Mouse (Mus musculus): ENCODE measurements around the gene Dgka. TPM values are rescaled to one million over a fixed set of nuclear protein-coding genes. Genes with fewer than 3 reads are reported as not detected.

Gene Dgka
- total and polyA plus RNA-seq, 2 experiments from 2014 or later, result 4.9 to 7.5 TPM

GRCm38 (mm10) chr10:128747646-128748251 is 3.1 kb upstream of the Dgka start, which contains the start of gene Pym1:
Pym1 (plus strand) TSS chr10:128747889.
- H3K9ac ChIP-seq (replicated peaks; ENCODE audit: low read length, poor library complexity, severe bottlenecking), result peak within 1 kb of the TSS; percentile 78
- H3K9me3 ChIP-seq (ENCODE audit: low read length), result no peaks in the 10 kb centered on the region
- ATAC-seq (ENCODE audit: low FRiP score) (peak; percentile 52), DNase-seq (ENCODE audit: low spot score) (peak; percentile 34)
- no peaks in the 10 kb centered on the region for H3K27me3 ChIP-seq (ENCODE audit: insufficient read depth, low read length)
- H3K4me1 ChIP-seq (ENCODE audit: insufficient read depth, low read length), result peaks cover 6% of the 10 kb centered on the region; the same call in 1 of the 2 replicates
- TF ChIP-seq CTCF (IDR thresholded peaks at IDR 0.05), result no peak
- peak within 1 kb of the TSS; percentile 91 for H3K27ac ChIP-seq (ENCODE audit: low read depth, low read length)
- under 1% methylated on average over 36 of the region's 36 CpGs for WGBS
- H3K4me2 ChIP-seq (ENCODE audit: low read depth, low read length, poor library complexity, severe bottlenecking), result peak within 1 kb of the TSS; percentile 88
- peak within 1 kb of the TSS; percentile 66 for H3K4me3 ChIP-seq (ENCODE audit: low read depth, low read length)
- no peaks in the 10 kb centered on the region for H3K36me3 ChIP-seq (ENCODE audit: insufficient read depth, low read length)

- peak overlapping the region; percentile 78; the same call in 1 of the 2 replicates for H3K9ac ChIP-seq (replicated peaks; ENCODE audit: low read length, poor library complexity, severe bottlenecking)
- no peak for TF ChIP-seq CTCF (IDR thresholded peaks at IDR 0.05)
- DNase-seq (ENCODE audit: low spot score), result no peak
Observed at GRCm38 (mm10) chr10:128746972-128747645, 2.5 kb upstream of the Dgka start.

GRCm38 (mm10) chr10:128745946-128746613 is 1.4 kb upstream of the Dgka start:
- Histone ChIP-seq H3K4me1 (ENCODE audit: insufficient read depth, low read length) (peaks cover 6% of the 10 kb centered on the region; the same call in 1 of the 2 replicates), H3K36me3 (ENCODE audit: insufficient read depth, low read length) (no peaks in the 10 kb centered on the region), H3K27ac (ENCODE audit: low read depth, low read length) (no peak overlapping the region), H3K4me2 (ENCODE audit: low read depth, low read length, poor library complexity, severe bottlenecking) (no peak overlapping the region), H3K9ac (replicated peaks; ENCODE audit: low read length, poor library complexity, severe bottlenecking) (no peak overlapping the region), H3K4me3 (ENCODE audit: low read depth, low read length) (no peak overlapping the region), H3K27me3 (ENCODE audit: insufficient read depth, low read length) (peaks cover 7% of the 10 kb centered on the region; the same call in 1 of the 2 replicates), H3K9me3 (ENCODE audit: low read length) (no peaks in the 10 kb centered on the region)
- DNase-seq (ENCODE audit: low spot score), result no peak
- TF ChIP-seq CTCF (IDR thresholded peaks at IDR 0.05), result no peak
- 94% methylated on average over 10 of the region's 10 CpGs for WGBS
- ATAC-seq (ENCODE audit: low FRiP score), result no peak

More at GRCm38 (mm10) chr10:128746972-128747645, 2.5 kb upstream of the Dgka start:
- H3K27ac ChIP-seq (ENCODE audit: low read depth, low read length), result peak overlapping the region; percentile 91
- H3K9me3 ChIP-seq (ENCODE audit: low read length), result no peaks in the 10 kb centered on the region
- H3K4me3 ChIP-seq (ENCODE audit: low read depth, low read length), result peak overlapping the region; percentile 66
- H3K36me3 ChIP-seq (ENCODE audit: insufficient read depth, low read length), result no peaks in the 10 kb centered on the region
- peaks cover 6% of the 10 kb centered on the region; the same call in 1 of the 2 replicates for H3K27me3 ChIP-seq (ENCODE audit: insufficient read depth, low read length)
- peak overlapping the region; percentile 88 for H3K4me2 ChIP-seq (ENCODE audit: low read depth, low read length, poor library complexity, severe bottlenecking)
- 40% methylated on average over 9 of the region's 9 CpGs for WGBS
- peaks cover 6% of the 10 kb centered on the region; the same call in 1 of the 2 replicates for H3K4me1 ChIP-seq (ENCODE audit: insufficient read depth, low read length)
- no peak for ATAC-seq (ENCODE audit: low FRiP score)

- Histone ChIP-seq H3K36me3 (ENCODE audit: insufficient read depth, low read length) (no peaks in the 10 kb centered on the region), H3K27ac (ENCODE audit: low read depth, low read length) (no peak overlapping the region), H3K27me3 (ENCODE audit: insufficient read depth, low read length) (peaks cover 7% of the 10 kb centered on the region; the same call in 1 of the 2 replicates), H3K4me1 (ENCODE audit: insufficient read depth, low read length) (peaks cover under 1% of the 10 kb centered on the region; the same call in 1 of the 2 replicates), H3K9me3 (ENCODE audit: low read length) (no peaks in the 10 kb centered on the region), H3K4me2 (ENCODE audit: low read depth, low read length, poor library complexity, severe bottlenecking) (peak overlapping the region; percentile 99), H3K9ac (replicated peaks; ENCODE audit: low read length, poor library complexity, severe bottlenecking) (peak overlapping the region; percentile 66), H3K4me3 (ENCODE audit: low read depth, low read length) (peak overlapping the region; percentile 68)
- no peak for TF ChIP-seq CTCF (IDR thresholded peaks at IDR 0.05)
- DNase-seq (ENCODE audit: low spot score) (no peak), ATAC-seq (ENCODE audit: low FRiP score) (no peak)
- 20% methylated on average over 8 of the region's 8 CpGs for WGBS
Observed at GRCm38 (mm10) chr10:128744211-128744610, 444 bp downstream of the Dgka start.

GRCm38 (mm10) chr10:128743791-128744191 is 864 bp downstream of the Dgka start:
- 1% methylated on average over 36 of the region's 37 CpGs for WGBS
- H3K4me1 ChIP-seq (ENCODE audit: insufficient read depth, low read length), result no peaks in the 10 kb centered on the region; the same call in 1 of the 2 replicates
- no peaks in the 10 kb centered on the region for H3K9me3 ChIP-seq (ENCODE audit: low read length)
- peak overlapping the region; percentile 68 for H3K4me3 ChIP-seq (ENCODE audit: low read depth, low read length)
- ATAC-seq (ENCODE audit: low FRiP score), result no peak
- TF ChIP-seq CTCF (IDR thresholded peaks at IDR 0.05), result no peak
- H3K27me3 ChIP-seq (ENCODE audit: insufficient read depth, low read length), result peaks cover 7% of the 10 kb centered on the region; the same call in 1 of the 2 replicates
- no peak overlapping the region for H3K27ac ChIP-seq (ENCODE audit: low read depth, low read length)
- H3K36me3 ChIP-seq (ENCODE audit: insufficient read depth, low read length), result no peaks in the 10 kb centered on the region
- peak; percentile 39 for DNase-seq (ENCODE audit: low spot score)
- H3K9ac ChIP-seq (replicated peaks; ENCODE audit: low read length, poor library complexity, severe bottlenecking), result peak overlapping the region; percentile 66
- peak overlapping the region; percentile 99 for H3K4me2 ChIP-seq (ENCODE audit: low read depth, low read length, poor library complexity, severe bottlenecking)

Data from midbrain, postnatal 0 days (tissue).